Mouse (Mus musculus): ENCODE results near the gene Rps6ka4.

Rps6ka4 gene

DNA sequence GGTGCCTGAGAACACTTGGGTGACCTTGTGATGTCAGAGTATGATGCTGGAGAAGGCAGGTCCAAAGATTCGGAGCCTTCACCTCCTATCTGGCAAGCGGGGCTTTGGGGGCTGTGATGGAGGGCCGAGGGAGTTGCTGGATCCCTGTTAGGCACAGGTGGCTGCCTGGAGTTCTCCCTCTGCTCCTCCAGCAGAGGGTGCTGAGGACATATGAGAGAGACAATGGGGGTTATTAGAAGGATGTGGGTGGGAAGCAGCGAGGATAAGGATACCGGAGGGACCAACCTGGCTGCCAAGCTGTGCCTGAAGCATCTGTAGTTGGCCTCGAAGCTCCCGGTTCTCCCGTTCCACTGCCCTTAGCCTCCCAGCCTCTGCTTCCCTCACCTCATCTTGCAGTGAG, 13.5 kb upstream of the Rps6ka4 start:
- in situ Hi-C loops (cut with MboI; ENCODE audit: low pct_unique_long_range_greater_than_20kb in 1 of 2, low sequenced_read_pairs in 2 of 2, unreplicated experiment in 1 of 2) = no loop called here

- in situ Hi-C loops (cut with MboI; ENCODE audit: low pct_unique_long_range_greater_than_20kb in 1 of 2, low sequenced_read_pairs in 2 of 2, unreplicated experiment in 1 of 2) = no loop called here
These were observed 12.2 kb upstream of the Rps6ka4 start for GRCm38 (mm10) chr19:6852393-6853305.

DNA sequence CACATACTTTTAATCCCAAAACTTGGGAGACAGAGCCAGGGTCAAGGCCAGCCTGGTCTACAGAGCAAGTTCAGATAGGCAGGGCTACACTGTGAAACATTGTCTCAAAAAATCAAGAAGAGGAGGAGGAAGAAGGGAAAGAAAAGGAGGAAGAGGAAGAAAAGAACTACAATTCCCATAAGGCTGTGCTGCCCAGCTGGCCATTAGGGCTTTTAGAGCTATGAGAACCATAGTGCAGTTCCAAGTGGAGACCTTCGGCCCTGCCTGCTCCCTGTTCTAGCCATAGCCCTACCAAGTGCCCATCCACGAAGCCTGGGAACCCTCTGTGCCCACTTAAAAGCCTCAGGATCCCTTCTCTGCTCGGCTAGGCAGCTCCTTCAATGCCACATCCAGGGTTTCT, 11.1 kb upstream of the Rps6ka4 start:
- in situ Hi-C loops (cut with MboI; ENCODE audit: low pct_unique_long_range_greater_than_20kb in 1 of 2, low sequenced_read_pairs in 2 of 2, unreplicated experiment in 1 of 2) = no loop called here

DNA sequence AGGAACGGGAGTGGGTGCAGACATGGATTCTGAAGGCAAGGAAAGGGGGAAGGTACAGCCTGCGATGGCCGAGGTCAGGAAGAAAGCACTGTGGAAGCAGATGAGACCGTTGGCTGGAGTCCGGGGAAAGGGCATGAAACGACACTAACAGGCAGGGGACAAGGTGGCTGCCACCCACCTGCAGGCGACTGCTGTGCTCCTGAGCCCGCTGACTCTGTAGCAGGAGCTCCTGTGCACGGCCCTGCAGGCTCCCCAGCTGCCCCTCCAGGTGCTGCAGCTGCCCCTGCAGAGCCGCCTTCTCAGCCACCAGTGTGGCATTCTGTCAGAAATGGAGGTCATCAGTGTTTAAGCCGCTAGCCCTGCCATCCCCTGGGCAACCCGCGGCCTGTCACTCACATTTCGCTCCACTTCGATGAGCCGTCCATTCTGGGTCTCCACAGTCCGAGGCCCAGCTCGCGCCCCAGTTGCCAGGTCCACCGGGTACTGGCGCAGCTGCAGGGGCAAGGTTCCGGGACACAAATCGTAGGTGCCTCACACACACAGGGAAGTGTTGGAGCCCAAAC, 9.2 kb upstream of the Rps6ka4 start:
- in situ Hi-C loops (cut with MboI; ENCODE audit: low pct_unique_long_range_greater_than_20kb in 1 of 2, low sequenced_read_pairs in 2 of 2, unreplicated experiment in 1 of 2) = no loop called here

DNA sequence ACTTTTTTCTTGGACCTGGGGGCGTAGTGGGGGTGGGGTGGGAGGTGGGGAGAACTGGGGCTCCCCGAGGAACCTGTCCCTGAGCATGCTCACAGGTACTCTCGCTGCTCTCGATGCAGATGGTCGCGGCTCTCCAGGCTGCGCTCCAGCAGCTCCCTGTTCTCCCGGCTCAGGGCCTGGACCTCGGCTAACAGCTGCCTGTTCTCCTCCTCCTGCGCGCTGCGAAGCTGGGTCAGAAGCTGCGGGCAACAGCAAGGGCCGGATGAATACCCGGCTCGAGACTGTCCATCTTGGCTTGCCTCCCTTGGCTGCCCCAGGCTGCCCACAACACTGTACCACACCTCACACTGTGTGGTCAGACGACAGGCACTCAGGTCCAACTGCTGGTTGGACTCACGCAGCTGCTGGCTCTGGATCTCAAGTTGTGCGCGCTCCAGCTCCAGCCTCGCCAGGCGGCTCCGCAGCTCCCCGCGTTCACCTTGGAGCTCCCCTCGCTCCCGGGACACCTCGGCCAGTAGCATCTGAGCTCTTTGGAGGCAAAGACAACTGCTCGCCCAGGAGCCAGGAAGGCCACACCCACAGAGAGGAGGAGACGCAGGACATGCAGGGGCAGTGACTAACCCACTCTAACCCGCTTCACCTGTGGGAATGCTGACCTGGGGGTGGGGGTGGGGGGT, 7.5 kb upstream of the Rps6ka4 start:
- in situ Hi-C loops (cut with MboI; ENCODE audit: low pct_unique_long_range_greater_than_20kb in 1 of 2, low sequenced_read_pairs in 2 of 2, unreplicated experiment in 1 of 2) = no loop called here

DNA sequence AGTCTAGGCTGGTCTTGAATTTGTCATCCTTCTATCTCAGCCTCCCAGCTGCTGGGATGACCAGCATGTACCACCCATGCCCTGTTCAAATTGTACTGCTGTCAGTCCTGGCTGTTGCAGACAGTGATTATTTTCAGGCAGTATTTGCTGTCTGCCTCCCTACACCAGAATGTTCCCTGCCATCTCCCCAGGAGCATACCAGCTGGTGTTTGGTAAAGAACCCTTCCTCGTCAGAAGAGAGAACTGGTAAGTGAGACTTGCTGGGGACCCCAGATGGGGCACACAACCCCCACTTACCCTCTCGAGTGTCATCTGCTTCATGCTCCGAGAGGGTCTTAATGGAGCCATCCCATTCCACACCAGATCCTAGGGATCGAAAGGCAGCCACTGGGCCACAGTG, 5.6 kb upstream of the Rps6ka4 start:
- in situ Hi-C loops (cut with MboI; ENCODE audit: low pct_unique_long_range_greater_than_20kb in 1 of 2, low sequenced_read_pairs in 2 of 2, unreplicated experiment in 1 of 2) = no loop called here

- in situ Hi-C loops (cut with MboI; ENCODE audit: low pct_unique_long_range_greater_than_20kb in 1 of 2, low sequenced_read_pairs in 2 of 2, unreplicated experiment in 1 of 2) = no loop called here
These were observed 1.9 kb upstream of the Rps6ka4 start for GRCm38 (mm10) chr19:6842353-6842752.

DNA sequence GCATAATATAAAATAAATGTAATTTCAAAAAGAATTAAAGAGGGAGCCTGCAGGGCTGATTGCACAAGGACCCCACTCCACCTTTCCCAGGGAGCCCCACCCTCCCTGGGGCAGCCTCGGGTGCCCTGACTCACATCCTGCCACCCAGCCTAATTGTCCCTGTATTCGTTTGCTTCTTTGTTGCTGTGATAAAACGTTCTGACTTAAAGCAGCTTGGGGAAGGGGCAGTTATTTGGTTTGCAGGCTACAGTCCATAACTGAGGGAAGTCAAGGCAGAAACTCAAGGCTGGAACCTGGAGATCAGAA, 809 bp upstream of the Rps6ka4 start:
- in situ Hi-C loops (cut with MboI; ENCODE audit: low pct_unique_long_range_greater_than_20kb in 1 of 2, low sequenced_read_pairs in 2 of 2, unreplicated experiment in 1 of 2) = no loop called here

DNA sequence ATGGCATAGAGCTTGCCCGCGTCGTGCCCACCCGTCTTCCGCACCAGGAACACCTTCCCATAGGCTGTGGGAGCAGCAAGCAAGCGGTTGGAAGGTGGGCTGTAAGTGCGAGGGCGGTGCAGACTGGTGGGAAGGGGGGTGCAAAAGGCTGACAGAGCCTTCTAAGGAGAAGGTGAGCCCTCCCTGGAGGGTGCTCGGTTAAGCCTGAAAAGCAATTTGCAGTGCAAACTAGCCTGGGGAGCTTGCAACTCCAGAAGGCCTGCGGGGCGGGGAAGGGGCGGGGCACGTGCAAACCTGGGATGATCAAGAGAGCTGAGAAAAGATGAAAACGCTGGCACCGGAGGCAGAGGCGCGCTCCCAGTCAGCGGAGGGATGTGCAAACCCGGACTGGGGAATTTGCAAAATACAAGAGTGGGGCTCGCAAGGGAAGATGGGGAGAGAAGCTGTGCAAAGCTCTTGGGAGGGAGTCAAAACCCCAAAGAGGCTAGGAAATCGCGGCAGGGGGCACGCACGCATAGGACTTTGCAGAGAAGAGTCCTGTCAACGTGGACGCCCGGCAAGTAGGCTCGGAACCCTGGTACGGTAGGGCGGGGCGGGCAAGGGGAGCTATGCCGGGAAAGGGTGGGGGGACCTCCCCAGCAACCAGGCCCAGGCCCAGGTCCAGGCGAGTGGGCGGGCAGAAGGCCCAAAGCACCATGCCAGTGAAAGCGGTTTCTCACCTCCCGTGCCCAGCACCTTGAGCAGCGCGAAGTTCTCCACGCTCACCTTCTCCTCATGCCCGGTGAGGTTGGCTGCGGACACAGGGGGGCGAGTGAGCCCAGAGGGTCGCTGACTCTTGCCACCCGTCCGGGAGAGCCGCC, 591 bp downstream of the Rps6ka4 start:
- in situ Hi-C loops (cut with MboI; ENCODE audit: low pct_unique_long_range_greater_than_20kb in 1 of 2, low sequenced_read_pairs in 2 of 2, unreplicated experiment in 1 of 2) = no loop called here

- in situ Hi-C loops (cut with MboI; ENCODE audit: low pct_unique_long_range_greater_than_20kb in 1 of 2, low sequenced_read_pairs in 2 of 2, unreplicated experiment in 1 of 2) = no loop called here
These were observed 8.1 kb downstream of the Rps6ka4 start for GRCm38 (mm10) chr19:6832363-6832762.

GRCm38 (mm10) chr19:6831331-6831730, 9.1 kb downstream of the Rps6ka4 start:
- in situ Hi-C loops (cut with MboI; ENCODE audit: low pct_unique_long_range_greater_than_20kb in 1 of 2, low sequenced_read_pairs in 2 of 2, unreplicated experiment in 1 of 2) = no loop called here

DNA sequence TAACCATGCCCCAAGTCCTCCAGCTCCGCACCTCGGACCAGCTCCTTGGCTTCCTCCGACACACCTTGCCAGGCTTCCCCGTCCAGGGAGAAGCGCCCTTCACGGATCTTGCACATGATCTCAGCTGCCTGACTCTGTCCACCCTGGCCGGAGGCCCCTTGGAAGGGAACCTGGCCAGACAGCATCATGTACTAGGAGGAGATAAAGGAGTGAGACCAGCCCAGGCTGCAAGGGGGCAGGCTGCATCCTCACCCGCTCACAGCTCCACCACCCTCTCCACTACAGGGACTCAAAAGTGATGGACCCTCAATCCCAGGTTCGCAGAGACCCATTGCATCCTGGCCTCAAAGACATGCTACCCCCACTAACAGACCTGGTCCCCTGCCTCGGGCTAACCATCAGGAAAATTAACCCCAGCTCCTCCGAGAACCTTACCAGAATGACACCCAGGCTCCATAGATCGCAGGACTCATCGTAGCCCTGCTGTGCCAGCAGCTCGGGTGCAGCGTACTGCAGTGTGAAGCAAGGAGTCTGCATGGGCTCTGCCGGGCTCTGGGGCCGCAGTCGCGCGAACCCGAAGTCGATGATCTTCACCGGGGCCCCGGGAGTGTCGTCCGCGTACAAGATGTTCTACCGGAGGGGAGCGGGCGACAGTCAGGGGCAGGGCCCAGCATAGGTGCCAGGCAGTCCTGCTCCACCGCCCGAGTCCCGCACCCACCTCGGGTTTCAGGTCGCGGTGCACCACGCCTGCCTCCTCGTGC, 9.7 kb downstream of the Rps6ka4 start:
- in situ Hi-C loops (cut with MboI; ENCODE audit: low pct_unique_long_range_greater_than_20kb in 1 of 2, low sequenced_read_pairs in 2 of 2, unreplicated experiment in 1 of 2) = no loop called here

- in situ Hi-C loops (cut with MboI; ENCODE audit: low pct_unique_long_range_greater_than_20kb in 1 of 2, low sequenced_read_pairs in 2 of 2, unreplicated experiment in 1 of 2) = no loop called here
These were observed 10.4 kb downstream of the Rps6ka4 start for GRCm38 (mm10) chr19:6829870-6830555.

- in situ Hi-C loops (cut with MboI; ENCODE audit: low pct_unique_long_range_greater_than_20kb in 1 of 2, low sequenced_read_pairs in 2 of 2, unreplicated experiment in 1 of 2) = no loop called here
These were observed 11.4 kb downstream of the Rps6ka4 start for GRCm38 (mm10) chr19:6829069-6829468.

GRCm38 (mm10) chr19:6826601-6827000, 13.8 kb downstream of the Rps6ka4 start:
- in situ Hi-C loops (cut with MboI; ENCODE audit: low pct_unique_long_range_greater_than_20kb in 1 of 2, low sequenced_read_pairs in 2 of 2, unreplicated experiment in 1 of 2) = no loop called here

GRCm38 (mm10) chr19:6825384-6825783, 15.1 kb downstream of the Rps6ka4 start:
- in situ Hi-C loops (cut with MboI; ENCODE audit: low pct_unique_long_range_greater_than_20kb in 1 of 2, low sequenced_read_pairs in 2 of 2, unreplicated experiment in 1 of 2) = no loop called here

GRCm38 (mm10) chr19:6820538-6821195, 19.8 kb downstream of the Rps6ka4 start:
- in situ Hi-C loops (cut with MboI; ENCODE audit: low pct_unique_long_range_greater_than_20kb in 1 of 2, low sequenced_read_pairs in 2 of 2, unreplicated experiment in 1 of 2) = no loop called here
